Mouse (Mus musculus): ENCODE data around the gene Fgfr2.

The Fgfr2 gene

GRCm38 (mm10) chr7:130573746-130574145 lies 2549.4 kb downstream of the Fgfr2 start:
- DNase-seq (ENCODE audit: low read depth, low spot score), result no peak

- DNase-seq (ENCODE audit: low read depth, low spot score), result no peak
These were observed 2550.3 kb downstream of the Fgfr2 start, which contains the start of gene Nsmce4a for GRCm38 (mm10) chr7:130572821-130573220. TSS of gene Nsmce4a (minus strand) at chr7:130573118.

- no peak for DNase-seq (ENCODE audit: low read depth, low spot score)
These were observed 2552.7 kb downstream of the Fgfr2 start for GRCm38 (mm10) chr7:130570472-130570871.

DNA sequence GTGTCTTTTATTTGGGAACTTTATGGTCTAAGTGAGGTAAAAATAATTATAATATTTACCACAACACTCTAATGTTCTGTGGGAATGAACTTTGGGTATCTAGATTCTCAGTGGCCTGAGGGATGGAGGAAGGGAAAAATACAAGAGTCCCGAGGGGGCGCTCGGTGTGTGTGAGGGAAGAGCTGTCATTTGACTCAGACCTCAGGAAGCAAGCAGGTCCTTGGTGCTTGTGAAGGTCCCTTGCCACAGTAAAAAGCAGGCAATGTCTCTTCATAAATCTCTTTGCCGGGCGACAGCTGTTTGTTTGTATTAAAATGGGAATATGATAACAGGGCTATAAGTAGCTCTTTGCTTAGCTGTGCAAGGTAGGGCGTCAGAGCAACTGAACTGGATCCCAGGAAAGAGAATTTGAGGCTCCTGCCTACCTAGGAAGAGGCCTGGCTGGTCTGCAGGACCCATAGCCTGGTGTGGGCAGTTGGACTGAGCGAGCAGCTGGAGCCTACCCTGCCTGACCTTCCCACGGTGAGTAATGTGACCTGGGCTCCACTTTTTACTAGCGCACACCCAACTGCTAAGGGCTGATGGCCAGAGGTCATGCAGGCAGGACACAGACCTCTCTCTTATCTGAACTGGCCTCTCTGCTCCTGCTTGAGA lies 2554.2 kb downstream of the Fgfr2 start:
- DNase-seq (ENCODE audit: low read depth, low spot score), result no peak

- DNase-seq (ENCODE audit: low read depth, low spot score), result no peak
These were observed 2558.6 kb downstream of the Fgfr2 start for GRCm38 (mm10) chr7:130564596-130564995.

GRCm38 (mm10) chr7:130563880-130564279 lies 2559.3 kb downstream of the Fgfr2 start:
- DNase-seq (ENCODE audit: low read depth, low spot score), result no peak

GRCm38 (mm10) chr7:130563276-130563675 lies 2559.9 kb downstream of the Fgfr2 start:
- no peak for DNase-seq (ENCODE audit: low read depth, low spot score)

DNA sequence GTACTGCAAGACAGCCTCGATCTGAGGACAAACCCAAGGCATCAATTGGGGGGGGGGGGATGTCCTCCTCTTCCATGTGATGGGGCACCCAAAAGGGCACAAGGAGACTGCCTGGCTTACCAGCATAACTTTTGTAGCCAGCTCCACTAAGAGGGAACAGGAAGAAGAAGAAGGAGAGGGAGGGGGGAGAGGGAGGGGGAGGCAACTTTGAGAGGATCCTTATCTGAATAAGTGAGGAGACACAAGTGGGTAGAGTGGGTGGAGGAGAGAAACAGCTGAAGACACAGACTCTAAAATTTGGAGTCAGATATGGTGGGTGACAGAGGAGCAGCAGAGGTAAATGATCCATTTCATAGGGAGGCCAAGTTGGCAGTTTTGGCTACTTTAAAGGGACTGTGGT lies 2562.2 kb downstream of the Fgfr2 start:
- no peak for DNase-seq (ENCODE audit: low read depth, low spot score)

DNA sequence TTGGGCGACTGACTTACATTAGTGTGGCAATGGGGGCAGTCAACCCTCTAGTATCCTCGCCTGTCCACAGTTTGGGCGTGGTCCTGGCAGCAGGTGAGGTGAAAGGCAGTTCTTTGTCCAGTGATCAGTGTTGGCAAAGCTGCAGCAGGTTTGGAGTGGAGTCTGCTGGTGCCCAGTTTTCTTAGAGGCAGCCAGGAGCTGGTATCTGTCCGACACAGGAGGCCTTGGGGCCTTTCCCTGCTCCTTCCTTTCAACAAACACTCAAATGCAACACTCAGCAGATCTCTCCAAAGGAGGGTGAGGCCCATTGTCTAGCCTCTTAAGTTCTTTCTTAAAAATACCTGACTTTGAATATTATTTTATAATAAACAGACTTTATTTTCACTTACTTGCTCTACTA lies 2564.6 kb downstream of the Fgfr2 start:
- DNase-seq (ENCODE audit: low read depth, low spot score), result no peak

DNA sequence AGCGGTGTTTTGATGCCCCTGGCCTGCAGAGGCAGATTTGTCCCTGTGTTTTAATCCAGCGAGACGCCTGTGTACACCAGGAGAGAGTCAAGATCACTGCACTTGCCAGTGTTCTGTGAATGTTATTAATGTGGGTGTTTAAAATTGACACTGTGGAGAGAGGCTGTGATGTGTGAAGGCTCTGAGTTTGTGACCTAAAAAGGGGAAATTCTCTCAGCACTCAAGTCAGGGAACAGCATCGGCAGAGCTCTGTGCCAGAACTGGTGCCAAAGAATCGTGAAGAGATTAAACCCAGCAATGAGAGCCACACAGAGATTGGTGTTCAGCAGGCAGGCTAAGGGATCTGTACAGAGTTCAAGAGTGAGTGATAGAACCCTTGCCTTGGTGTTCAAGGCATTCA lies 2567.6 kb downstream of the Fgfr2 start:
- no peak for DNase-seq (ENCODE audit: low read depth, low spot score)

DNA sequence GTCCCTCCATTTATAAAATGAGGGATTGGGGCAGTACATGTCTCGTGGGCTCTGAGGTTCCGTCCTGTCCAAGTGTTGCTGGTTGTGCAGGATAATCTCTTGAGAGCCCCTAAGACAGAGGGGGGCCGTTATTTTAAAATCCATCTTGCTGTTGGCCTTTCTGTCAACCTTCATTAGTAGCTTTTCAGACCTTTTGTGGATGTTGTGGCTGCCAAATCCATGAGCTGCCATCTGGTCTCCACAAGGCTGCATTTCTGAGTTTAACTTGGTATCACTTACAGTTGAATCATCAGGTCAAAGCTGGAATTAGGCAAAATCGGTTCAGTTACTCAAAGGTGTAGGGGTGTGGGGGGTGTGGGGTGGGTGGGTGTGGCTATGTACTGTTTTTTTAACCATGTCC lies 2569.8 kb downstream of the Fgfr2 start:
- no peak for DNase-seq (ENCODE audit: low read depth, low spot score)

DNA sequence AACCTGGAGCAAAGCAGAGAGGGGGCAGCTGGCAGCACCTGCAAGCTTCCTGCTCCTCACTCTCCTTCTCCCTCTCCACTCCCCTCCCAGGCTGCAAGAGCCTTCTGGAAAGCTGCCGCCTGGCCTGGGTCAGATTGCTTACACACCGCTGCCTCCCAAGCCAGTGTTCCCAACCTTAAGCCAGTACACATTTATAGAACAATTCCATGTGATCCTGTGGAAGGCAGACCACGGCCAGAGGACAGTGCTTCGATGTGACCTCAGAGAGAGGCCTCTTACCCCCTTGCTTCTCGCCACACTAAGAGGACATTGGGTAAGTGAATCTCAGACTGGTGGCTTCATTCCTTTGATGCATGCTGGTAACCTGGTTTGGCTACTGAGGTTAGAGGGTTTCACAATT lies 2570.4 kb downstream of the Fgfr2 start:
- DNase-seq (ENCODE audit: low read depth, low spot score), result no peak

GRCm38 (mm10) chr7:130547635-130548175 lies 2575.4 kb downstream of the Fgfr2 start:
- DNase-seq (ENCODE audit: low read depth, low spot score), result no peak

- DNase-seq (ENCODE audit: low read depth, low spot score), result peak; percentile 97
These were observed 2576.2 kb downstream of the Fgfr2 start for GRCm38 (mm10) chr7:130546791-130547484.

DNA sequence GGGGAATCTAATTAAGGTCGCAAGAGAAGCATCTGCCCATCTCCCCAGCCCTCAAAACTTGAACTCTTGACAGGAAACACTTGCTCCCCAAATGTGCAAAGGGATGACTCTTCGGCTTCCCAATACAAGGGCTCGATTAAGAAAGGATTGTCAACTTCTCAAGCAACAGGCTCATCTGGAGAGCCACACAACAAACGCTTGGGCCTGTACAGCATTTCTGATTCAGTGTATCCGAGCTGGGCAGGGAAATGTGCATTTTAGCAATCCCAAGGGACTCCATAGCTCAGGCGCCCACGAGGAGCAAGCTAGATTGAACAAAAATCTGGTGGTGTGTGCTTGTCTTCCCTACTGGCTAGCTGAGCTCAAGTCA lies 2576.7 kb downstream of the Fgfr2 start:
- no peak for DNase-seq (ENCODE audit: low read depth, low spot score)

DNA sequence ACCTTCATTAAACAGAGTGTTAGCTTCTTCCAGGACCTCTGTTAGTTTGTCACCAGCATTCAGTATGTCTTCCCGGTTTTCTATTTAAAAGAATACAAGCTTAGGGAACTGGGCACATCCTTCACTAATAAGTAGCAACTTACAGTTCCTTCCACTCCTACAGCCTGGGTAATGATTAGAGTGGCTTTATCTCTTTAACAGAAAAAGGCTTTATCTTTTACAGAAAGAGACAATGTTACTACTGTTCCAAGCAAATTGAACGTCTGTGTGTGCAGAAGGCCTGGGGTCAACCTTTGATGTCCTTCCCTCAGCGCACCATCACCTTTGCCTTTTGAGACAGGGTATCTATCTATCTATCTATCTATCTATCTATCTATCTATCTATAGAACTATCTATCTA lies 2577.3 kb downstream of the Fgfr2 start:
- no peak for DNase-seq (ENCODE audit: low read depth, low spot score)

DNA sequence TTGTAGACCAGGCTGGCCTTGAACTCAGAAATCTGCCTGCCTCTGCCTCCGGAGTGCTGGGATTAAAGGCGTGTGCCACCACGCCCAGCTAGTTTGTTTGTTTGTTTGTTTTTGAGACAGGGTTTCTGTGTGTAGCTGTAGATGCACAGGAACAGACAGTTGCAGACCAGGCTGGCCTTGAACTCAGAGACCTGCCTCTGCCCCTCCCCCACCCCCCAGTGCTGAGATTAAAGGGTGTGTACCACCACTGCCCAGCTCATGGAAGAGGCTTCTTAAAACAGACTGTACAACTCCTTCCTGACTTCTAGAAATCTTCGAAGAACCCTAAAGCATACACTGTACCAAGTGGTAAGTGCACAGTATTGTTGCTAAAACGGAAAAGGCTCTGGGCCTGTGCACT lies 2577.7 kb downstream of the Fgfr2 start:
- no peak for DNase-seq (ENCODE audit: low read depth, low spot score)

GRCm38 (mm10) chr7:130543181-130543580 lies 2580.0 kb downstream of the Fgfr2 start:
- no peak for DNase-seq (ENCODE audit: low read depth, low spot score)

DNA sequence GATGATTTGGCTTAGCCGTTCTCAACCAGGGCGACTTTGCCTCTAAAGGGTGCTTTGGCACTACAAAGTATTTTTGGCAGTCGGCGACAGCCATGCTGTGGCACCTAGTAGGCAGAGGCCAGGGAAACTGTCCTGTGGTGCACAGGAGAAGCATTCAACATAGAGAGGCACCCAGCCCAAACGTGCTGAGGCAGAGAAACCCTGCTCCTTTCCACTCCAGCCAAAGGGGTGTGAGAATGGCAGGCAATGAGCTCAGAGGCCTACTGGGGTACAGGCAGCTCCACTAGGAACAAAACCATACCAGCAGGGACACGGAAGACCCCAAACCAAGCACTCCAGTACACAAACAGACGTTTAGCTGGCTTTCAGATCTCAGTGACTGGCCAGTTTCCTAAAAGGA lies 2583.0 kb downstream of the Fgfr2 start:
- DNase-seq (ENCODE audit: low read depth, low spot score), result no peak

GRCm38 (mm10) chr7:130537068-130537467 lies 2586.1 kb downstream of the Fgfr2 start:
- no peak for DNase-seq (ENCODE audit: low read depth, low spot score)

- no peak for DNase-seq (ENCODE audit: low read depth, low spot score)
These were observed 2588.0 kb downstream of the Fgfr2 start for GRCm38 (mm10) chr7:130535174-130535573.

DNA sequence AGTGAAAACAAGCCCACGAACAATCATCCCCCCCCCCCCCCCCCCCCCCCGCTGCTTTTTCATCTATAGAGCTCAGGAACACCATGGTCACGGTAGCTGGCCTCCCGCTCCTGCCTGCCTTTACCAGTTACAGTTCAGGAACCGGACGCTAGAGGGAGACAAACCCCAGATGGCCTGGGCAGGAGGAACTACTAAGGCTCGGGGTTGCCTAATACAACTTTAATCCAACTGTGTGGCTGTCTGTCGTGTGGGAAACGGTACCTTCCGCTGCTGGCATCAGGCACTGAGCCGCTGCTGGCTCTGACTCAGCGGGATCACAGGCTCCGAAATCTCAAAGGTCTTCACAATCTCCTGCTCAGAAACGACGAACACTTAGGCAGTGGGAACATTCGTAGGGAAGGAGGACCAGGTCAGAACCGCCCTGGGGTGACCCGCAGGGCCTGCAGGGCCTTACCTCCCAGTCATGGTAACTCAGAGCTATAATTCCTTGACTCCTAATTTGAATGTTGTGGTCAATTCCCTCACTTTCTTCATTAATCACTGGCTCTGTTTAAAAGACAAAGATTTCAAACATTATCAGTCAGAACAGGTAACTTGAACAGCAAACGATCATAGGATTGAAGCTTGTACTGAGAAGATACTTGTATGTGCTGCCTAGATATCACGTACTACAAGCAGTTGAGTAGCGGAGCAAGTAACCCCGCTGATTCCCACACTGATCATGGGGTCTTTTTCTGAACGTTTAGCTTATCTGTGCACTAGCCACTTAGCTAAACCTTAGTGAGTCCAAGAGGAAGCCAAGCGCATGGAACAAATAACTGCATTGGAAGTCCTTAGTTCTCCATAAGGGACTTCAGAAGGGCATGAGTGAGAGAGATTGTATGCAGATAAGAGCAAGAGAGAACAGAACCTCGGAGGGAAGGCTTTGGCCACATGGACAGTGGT lies 2589.6 kb downstream of the Fgfr2 start:
- peak; percentile 89 for DNase-seq (ENCODE audit: low read depth, low spot score)

Measured in CD4-positive, CD25-positive, alpha-beta regulatory T cell, adult 2 months (primary cell).